Mouse (Mus musculus) bone marrow, adult 2 months (tissue): ENCODE results near the gene Olfr545. TPM values are rescaled to one million over a fixed set of nuclear protein-coding genes. Genes with fewer than 3 reads are reported as not detected.
"Not testable (repeated sequence)": the region's sequence is repeated elsewhere in the genome, so short reads cannot be mapped to it uniquely, and the experiment has no call there.

Source experiments
- H3K27ac ChIP-seq: fragments of 200-500 bp; 2 replicates; pipeline ENCODE4 v1.5.1; 2012; ENCODE audit warnings: low read depth, mild to moderate bottlenecking, control low read depth, inconsistent platforms, low read length; ENCODE audit not compliant: control insufficient read depth, poor library complexity, insufficient read depth
- H3K4me1 ChIP-seq: fragments of 200-500 bp; 2 replicates; pipeline ENCODE4 v1.6.1; 2011; ENCODE audit warnings: low read length; ENCODE audit not compliant: control insufficient read depth, insufficient read depth
- H3K4me3 ChIP-seq: fragments of 200-500 bp; replicated peaks from 2 replicates; pipeline ENCODE3; 2011; ENCODE audit warnings: mild to moderate bottlenecking, low read depth, low read length, control low read depth; ENCODE audit not compliant: control insufficient read depth
- CTCF ChIP-seq: fragments of 200-500 bp; IDR thresholded peaks from 2 replicates; pipeline ENCODE4 v1.5.1; 2011; ENCODE audit warnings: low read length, control low read depth; ENCODE audit not compliant: control insufficient read depth, insufficient read depth
- POLR2A ChIP-seq: fragments of 200-500 bp; IDR thresholded peaks from 2 replicates; pipeline ENCODE4 v1.6.1; 2011; ENCODE audit warnings: low read depth, mild to moderate bottlenecking, control low read depth, low read length, borderline replicate concordance; ENCODE audit not compliant: control insufficient read depth
- WGBS: fragments of 180-500 bp; shearing (Covaris S2); methylation state at CpG from one replicate; pipeline ENCODE4 v1.1.7; 2018; 5-methylcytosine and 5-hydroxymethylcytosine counted together
- polyA plus RNA-seq: library from polyadenylated mRNA; stranded (reverse); fragments of >200 nt; gene quantifications from 2 replicates; pipeline ENCODE4 v1.2.4, GENCODE M21; 2011; ENCODE audit warnings: low replicate concordance; ENCODE audit not compliant: missing spikeins, insufficient read depth, insufficient read length

The Olfr545 gene
- polyA plus RNA-seq, 1 experiment: not detected

GRCm38 (mm10) chr7:102486105-102486504, 13.3 kb downstream of the Olfr545 start:
- WGBS: 63% methylated on average over 1 of the region's 1 CpGs
- TF ChIP-seq CTCF (no peak), POLR2A (no peak)
- H3K4me1 ChIP-seq: no peaks in the 10 kb centered on the region

GRCm38 (mm10) chr7:102484766-102485165, 14.6 kb downstream of the Olfr545 start:
- WGBS: 67% methylated on average over 8 of the region's 8 CpGs
- not testable (repeated sequence) for H3K4me1 ChIP-seq, H3K4me3 ChIP-seq, H3K27ac ChIP-seq

More at GRCm38 (mm10) chr7:102486105-102486504, 13.3 kb downstream of the Olfr545 start:
- no peak overlapping the region for H3K4me3 ChIP-seq
- H3K27ac ChIP-seq: no peak overlapping the region

- Histone ChIP-seq H3K27ac (no peak overlapping the region), H3K4me1 (no peaks in the 10 kb centered on the region), H3K4me3 (no peak overlapping the region)
- WGBS: 67% methylated on average over 2 of the region's 2 CpGs
- TF ChIP-seq POLR2A (no peak), CTCF (no peak)
These were observed 15.7 kb downstream of the Olfr545 start for GRCm38 (mm10) chr7:102483665-102484064.

- Histone ChIP-seq H3K27ac (no peak within 1 kb of the TSS), H3K4me1 (no peaks in the 10 kb centered on the region), H3K4me3 (no peak within 1 kb of the TSS)
- TF ChIP-seq POLR2A (no peak), CTCF (no peak)
- WGBS: 92% methylated on average over 4 of the region's 4 CpGs
These were observed 17.8 kb downstream of the Olfr545 start, which contains the start of gene Olfr543 for GRCm38 (mm10) chr7:102481579-102481978. Olfr543 (minus strand) TSS chr7:102481679.

- Histone ChIP-seq H3K4me1 (no peaks in the 10 kb centered on the region), H3K27ac (no peak overlapping the region), H3K4me3 (no peak overlapping the region)
- WGBS: 59% methylated on average over 4 of the region's 4 CpGs
- no peak for TF ChIP-seq CTCF
- no peak for TF ChIP-seq POLR2A
These were observed 18.6 kb downstream of the Olfr545 start for GRCm38 (mm10) chr7:102480821-102481220.

- 82% methylated on average over 5 of the region's 5 CpGs for WGBS
- H3K4me1 ChIP-seq: no peaks in the 10 kb centered on the region
- H3K27ac ChIP-seq: no peak overlapping the region
- no peak for TF ChIP-seq POLR2A
- TF ChIP-seq CTCF: no peak
- H3K4me3 ChIP-seq: no peak overlapping the region
These were observed 19.9 kb downstream of the Olfr545 start for GRCm38 (mm10) chr7:102479368-102480078.

- Histone ChIP-seq H3K4me1 (no peaks in the 10 kb centered on the region), H3K27ac (no peak overlapping the region), H3K4me3 (no peak overlapping the region)
- TF ChIP-seq CTCF (no peak), POLR2A (no peak)
- WGBS: 76% methylated on average over 3 of the region's 3 CpGs
These were observed 20.4 kb downstream of the Olfr545 start for GRCm38 (mm10) chr7:102478926-102479325.

- Histone ChIP-seq H3K4me3 (no peak overlapping the region), H3K4me1 (no peaks in the 10 kb centered on the region), H3K27ac (no peak overlapping the region)
- no peak for TF ChIP-seq POLR2A
- TF ChIP-seq CTCF: no peak
- 80% methylated on average over 4 of the region's 4 CpGs for WGBS
These were observed 20.9 kb downstream of the Olfr545 start for GRCm38 (mm10) chr7:102478425-102478824.

- Histone ChIP-seq H3K4me1 (no peaks in the 10 kb centered on the region), H3K27ac (no peak overlapping the region), H3K4me3 (no peak overlapping the region)
- TF ChIP-seq CTCF: no peak
- no peak for TF ChIP-seq POLR2A
- WGBS: 89% methylated on average over 11 of the region's 11 CpGs
These were observed 22.0 kb downstream of the Olfr545 start for GRCm38 (mm10) chr7:102477377-102477776.
